Mouse (Mus musculus): ENCODE measurements around the gene Fbxo34.

GRCm38 (mm10) chr14:47459556-47459955, 9.3 kb downstream of the Fbxo34 start:
- TF ChIP-seq CTCF (IDR thresholded peaks at IDR 0.05) = no peak
- no peak for TF ChIP-seq EP300 (IDR thresholded peaks at IDR 0.05)

Measured in lung, postnatal 0 days (tissue).